Mouse (Mus musculus) small intestine, adult 2 months (tissue): ENCODE results near the gene Wdr59.

Experiments
- CTCF ChIP-seq: fragments of 200-500 bp; IDR thresholded peaks from 2 replicates; pipeline ENCODE4 v1.5.1; 2012; ENCODE audit warnings: low read depth, mild to moderate bottlenecking, control low read depth, inconsistent platforms, low read length, moderate library complexity, mixed read lengths; ENCODE audit not compliant: insufficient replicate concordance, insufficient read length; ENCODE audit errors: extremely low read depth
- POLR2A ChIP-seq: fragments of 200-500 bp; IDR thresholded peaks from 2 replicates; pipeline ENCODE4 v1.6.1; 2012; ENCODE audit warnings: low read depth, mild to moderate bottlenecking, control low read depth, inconsistent platforms, low read length, moderate library complexity

DNA sequence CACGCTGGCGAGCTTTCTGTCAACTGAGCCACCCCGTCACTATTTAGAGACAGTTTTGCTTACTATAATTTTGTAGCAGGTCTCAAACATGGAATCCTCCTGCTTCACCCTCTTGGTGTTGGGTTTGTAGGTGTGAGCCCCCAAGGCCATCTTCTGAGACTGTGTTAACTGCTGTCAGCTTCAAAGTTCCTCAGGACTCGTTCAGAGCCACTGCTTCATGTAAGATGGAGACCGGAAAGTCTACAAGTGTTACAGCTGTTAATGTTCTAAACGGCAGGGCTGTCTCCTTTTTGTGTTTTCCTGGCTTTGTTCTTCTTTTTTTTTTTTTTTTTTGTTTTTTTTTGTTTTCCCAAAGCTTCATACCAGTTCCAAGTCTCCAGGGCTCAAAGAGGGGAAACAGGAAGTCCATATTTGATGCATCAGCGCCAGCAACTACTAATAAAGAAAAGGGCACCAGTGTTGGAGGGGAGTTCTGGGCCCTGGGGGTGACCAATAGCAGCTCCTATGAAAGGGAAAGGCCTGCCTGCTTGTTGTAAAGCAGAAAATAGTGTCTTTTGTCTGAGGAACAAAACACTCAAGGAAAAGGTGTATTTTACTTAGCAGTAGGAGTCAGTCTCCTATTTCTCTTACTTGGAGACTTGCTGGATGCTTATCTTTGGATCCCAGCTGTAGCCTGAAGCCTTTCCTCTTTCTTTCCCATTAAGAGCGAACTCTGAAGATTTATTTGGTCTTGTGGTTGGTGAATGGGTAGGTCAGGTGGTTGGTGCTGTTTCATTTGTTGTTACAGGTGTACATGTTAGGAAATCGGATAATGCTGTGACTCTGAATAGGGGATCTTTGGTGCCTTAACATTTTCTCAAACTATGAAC is 28.3 kb upstream of the Wdr59 start:
- no peak for TF ChIP-seq CTCF
- no peak for TF ChIP-seq POLR2A
